Mouse (Mus musculus) stomach, postnatal 0 days (tissue): ENCODE data around the gene Ap1s3. TPM values are rescaled to one million over a fixed set of nuclear protein-coding genes. Genes with fewer than 3 reads are reported as not detected.
"Not testable (repeated sequence)": the region's sequence is repeated elsewhere in the genome, so short reads cannot be mapped to it uniquely, and the experiment has no call there.

Experiments
- ATAC-seq: fragments of 200-750 bp; cut with Nextera tagmentation; 2 replicates; pipeline ENCODE4 v1.8.0; 2017; ENCODE audit not compliant: low FRiP score, low TSS enrichment
- DNase-seq: peaks from one replicate; pipeline ENCODE4 v3.0.0-alpha.2; 2016; ENCODE audit warnings: low spot score
- H3K27ac ChIP-seq: fragments of 300-500 bp; sonication (generic); replicated peaks from 2 replicates; pipeline ENCODE4 v1.5.1; 2014; ENCODE audit warnings: mild to moderate bottlenecking, control low read depth
- H3K27me3 ChIP-seq: fragments of 300-500 bp; sonication (generic); 2 replicates; pipeline ENCODE4 v1.6.1; 2014; ENCODE audit warnings: low read length; ENCODE audit not compliant: control insufficient read depth, insufficient read depth
- H3K36me3 ChIP-seq: fragments of 300-500 bp; sonication (generic); 2 replicates; pipeline ENCODE4 v1.6.1; 2014; ENCODE audit warnings: low read length, mixed read lengths; ENCODE audit not compliant: control insufficient read depth, insufficient read depth
- H3K4me1 ChIP-seq: fragments of 300-500 bp; sonication (generic); replicated peaks from 2 replicates; pipeline ENCODE4 v1.6.1; 2014; ENCODE audit warnings: antibody characterized with exemption; ENCODE audit not compliant: control insufficient read depth, insufficient read depth
- H3K4me2 ChIP-seq: fragments of 300-500 bp; sonication (generic); replicated peaks from 2 replicates; pipeline ENCODE4 v1.6.1; 2014; ENCODE audit warnings: low read depth, mild to moderate bottlenecking, control low read depth, moderate library complexity
- H3K4me3 ChIP-seq: fragments of 300-500 bp; sonication (generic); 2 replicates; pipeline ENCODE4 v1.5.1; 2014; ENCODE audit warnings: low read depth, low read length, control low read depth
- H3K9ac ChIP-seq: fragments of 300-500 bp; sonication (generic); 2 replicates; pipeline ENCODE4 v1.6.1; 2014; ENCODE audit warnings: mild to moderate bottlenecking, low read length, control low read depth, mixed read lengths
- H3K9me3 ChIP-seq: fragments of 300-500 bp; sonication (generic); 2 replicates; pipeline ENCODE4 v1.6.1; 2016; ENCODE audit warnings: low read length; ENCODE audit not compliant: control insufficient read depth
- CTCF ChIP-seq: IDR thresholded peaks from 2 replicates; pipeline ENCODE4 v1.5.1; 2016; ENCODE audit warnings: antibody characterized with exemption, low read depth, mild to moderate bottlenecking, moderate library complexity
- EP300 ChIP-seq: optimal IDR thresholded peaks from 2 replicates; pipeline ENCODE3; 2016; ENCODE audit warnings: antibody characterized with exemption
- WGBS: fragments of 180-500 bp; shearing (Covaris S2); extraction: QIAGEN DNeasy Blood & Tissue Kit; methylation state at CpG from one replicate; pipeline ENCODE4 v1.1.7; 2014; 5-methylcytosine and 5-hydroxymethylcytosine counted together
- polyA plus RNA-seq: library from polyadenylated mRNA; unstranded; fragments of >200 nt; fragmentation: Nextera tagmentation; extraction: Ambion mirVana; gene quantifications from 2 replicates; pipeline ENCODE4 v1.2.1, GENCODE M21; 2015

The Ap1s3 gene
- polyA plus RNA-seq, 1 experiment from 2014 or later, result 1.4 TPM

- ATAC-seq, result no peak
These were observed 42.0 kb downstream of the Ap1s3 start for GRCm38 (mm10) chr1:79629726-79630125.

GRCm38 (mm10) chr1:79626140-79626539 lies 45.6 kb downstream of the Ap1s3 start:
- ATAC-seq, result no peak
- Histone ChIP-seq H3K27me3 (no peaks in the 10 kb centered on the region), H3K4me1 (no peaks in the 10 kb centered on the region), H3K9me3 (no peaks in the 10 kb centered on the region), H3K9ac (no peak overlapping the region), H3K4me3 (no peak overlapping the region), H3K4me2 (no peak overlapping the region), H3K36me3 (no peaks in the 10 kb centered on the region), H3K27ac (no peak overlapping the region)
- DNase-seq, result peak; percentile 51
- TF ChIP-seq CTCF (peak; percentile 66), EP300 (no peak)
- 49% methylated on average over 4 of the region's 4 CpGs for WGBS

More at GRCm38 (mm10) chr1:79629726-79630125, 42.0 kb downstream of the Ap1s3 start:
- Histone ChIP-seq H3K4me1 (no peaks in the 10 kb centered on the region), H3K4me3 (no peak overlapping the region), H3K36me3 (no peaks in the 10 kb centered on the region), H3K9ac (no peak overlapping the region), H3K27ac (no peak overlapping the region), H3K27me3 (no peaks in the 10 kb centered on the region), H3K4me2 (no peak overlapping the region), H3K9me3 (no peaks in the 10 kb centered on the region)
- 80% methylated on average over 5 of the region's 5 CpGs for WGBS
- DNase-seq, result no peak
- TF ChIP-seq EP300 (no peak), CTCF (no peak)

- no peaks in the 10 kb centered on the region for H3K36me3 ChIP-seq
- peaks cover 3% of the 10 kb centered on the region; the same call in 1 of the 2 replicates for H3K9me3 ChIP-seq
- no peaks in the 10 kb centered on the region for H3K27me3 ChIP-seq
- DNase-seq (no peak), ATAC-seq (no peak)
- TF ChIP-seq EP300, result no peak
- TF ChIP-seq CTCF, result no peak
- H3K27ac ChIP-seq, result no peak overlapping the region
- 79% methylated on average over 2 of the region's 2 CpGs for WGBS
- H3K9ac ChIP-seq, result no peak overlapping the region
- no peaks in the 10 kb centered on the region for H3K4me1 ChIP-seq
- no peak overlapping the region for H3K4me2 ChIP-seq
- no peak overlapping the region for H3K4me3 ChIP-seq
These were observed 52.3 kb downstream of the Ap1s3 start for GRCm38 (mm10) chr1:79619434-79619833.

- peaks cover 5% of the 10 kb centered on the region; the same call in 1 of the 2 replicates for H3K9me3 ChIP-seq
- H3K36me3 ChIP-seq, result no peaks in the 10 kb centered on the region
- H3K4me3 ChIP-seq, result no peak overlapping the region
- no peaks in the 10 kb centered on the region for H3K27me3 ChIP-seq
- ATAC-seq (no peak), DNase-seq (no peak)
- TF ChIP-seq EP300, result no peak
- TF ChIP-seq CTCF, result no peak
- no peaks in the 10 kb centered on the region for H3K4me1 ChIP-seq
- no peak overlapping the region for H3K9ac ChIP-seq
- H3K27ac ChIP-seq, result no peak overlapping the region
- 88% methylated on average over 2 of the region's 2 CpGs for WGBS
- no peak overlapping the region for H3K4me2 ChIP-seq
These were observed 55.3 kb downstream of the Ap1s3 start for GRCm38 (mm10) chr1:79616492-79616891.

- no peak for DNase-seq
- Histone ChIP-seq H3K9me3 (peaks cover 5% of the 10 kb centered on the region; the same call in 1 of the 2 replicates), H3K4me3 (no peak overlapping the region), H3K9ac (no peak overlapping the region), H3K4me2 (no peak overlapping the region), H3K4me1 (no peaks in the 10 kb centered on the region), H3K27me3 (no peaks in the 10 kb centered on the region), H3K36me3 (no peaks in the 10 kb centered on the region), H3K27ac (no peak overlapping the region)
- WGBS, result 98% methylated on average over 6 of the region's 6 CpGs
- ATAC-seq, result no peak
- TF ChIP-seq EP300 (no peak), CTCF (peak; percentile 26; the same call in 1 of the 2 replicates)
These were observed 57.3 kb downstream of the Ap1s3 start for GRCm38 (mm10) chr1:79614456-79614855.

GRCm38 (mm10) chr1:79611271-79611670 lies 60.5 kb downstream of the Ap1s3 start:
- H3K4me3 ChIP-seq, DNase-seq, H3K27me3 ChIP-seq, H3K9ac ChIP-seq, H3K9me3 ChIP-seq, ATAC-seq, H3K36me3 ChIP-seq, H3K4me1 ChIP-seq, H3K4me2 ChIP-seq, H3K27ac ChIP-seq: not testable (repeated sequence)
- 92% methylated on average over 5 of the region's 5 CpGs for WGBS

- H3K36me3 ChIP-seq, H3K27ac ChIP-seq, H3K27me3 ChIP-seq, ATAC-seq, H3K4me3 ChIP-seq, H3K4me1 ChIP-seq, H3K9ac ChIP-seq, H3K9me3 ChIP-seq, H3K4me2 ChIP-seq, DNase-seq: not testable (repeated sequence)
- WGBS, result 44% methylated on average over 5 of the region's 5 CpGs
These were observed 62.9 kb downstream of the Ap1s3 start for GRCm38 (mm10) chr1:79608856-79609255.
